Mouse (Mus musculus) heart, embryonic 12.5 days (tissue): ENCODE data around the gene B4galt3. TPM values are rescaled to one million over a fixed set of nuclear protein-coding genes. Genes with fewer than 3 reads are reported as not detected.

Source experiments
- ATAC-seq: fragments of 200-750 bp; cut with Nextera tagmentation; 2 replicates; pipeline ENCODE4 v1.8.0; 2017; ENCODE audit warnings: moderate TSS enrichment, moderate library complexity; ENCODE audit not compliant: insufficient number of reproducible peaks, low FRiP score
- H3K27ac ChIP-seq: fragments of 300-500 bp; sonication (generic); 2 replicates; pipeline ENCODE4 v1.5.1; 2016; ENCODE audit warnings: mild to moderate bottlenecking, moderate library complexity; ENCODE audit not compliant: poor library complexity, severe bottlenecking
- H3K27me3 ChIP-seq: fragments of 300-500 bp; sonication (generic); replicated peaks from 2 replicates; pipeline ENCODE4 v1.6.1; 2016; ENCODE audit warnings: mild to moderate bottlenecking, moderate library complexity
- H3K36me3 ChIP-seq: fragments of 300-500 bp; sonication (generic); 2 replicates; pipeline ENCODE4 v1.6.1; 2016; ENCODE audit warnings: mild to moderate bottlenecking, moderate library complexity
- H3K4me1 ChIP-seq: fragments of 300-500 bp; sonication (generic); replicated peaks from 2 replicates; pipeline ENCODE4 v1.6.1; 2016; ENCODE audit warnings: mild to moderate bottlenecking
- H3K4me2 ChIP-seq: fragments of 300-500 bp; sonication (generic); 2 replicates; pipeline ENCODE4 v1.6.1; 2016; ENCODE audit warnings: mild to moderate bottlenecking, moderate library complexity
- H3K4me3 ChIP-seq: fragments of 300-500 bp; sonication (generic); 2 replicates; pipeline ENCODE4 v1.5.1; 2016; ENCODE audit warnings: mild to moderate bottlenecking
- H3K9ac ChIP-seq: fragments of 300-500 bp; sonication (generic); 2 replicates; pipeline ENCODE4 v1.6.1; 2016; ENCODE audit warnings: mild to moderate bottlenecking, moderate library complexity
- H3K9me3 ChIP-seq: fragments of 300-500 bp; sonication (generic); replicated peaks from 2 replicates; pipeline ENCODE4 v1.6.1; 2016; ENCODE audit warnings: mild to moderate bottlenecking, moderate library complexity
- WGBS: fragments of 180-500 bp; shearing (Covaris S2); methylation state at CpG from one replicate; pipeline ENCODE4 v1.1.7; 2016; 5-methylcytosine and 5-hydroxymethylcytosine counted together
- polyA plus RNA-seq: library from polyadenylated mRNA; unstranded; fragments of >200 nt; fragmentation: Nextera tagmentation; extraction: Ambion mirVana; gene quantifications from 2 replicates; pipeline ENCODE4 v1.2.1, GENCODE M21; 2016

Gene B4galt3
- polyA plus RNA-seq, 1 experiment from 2014 or later = 49.5 TPM

DNA sequence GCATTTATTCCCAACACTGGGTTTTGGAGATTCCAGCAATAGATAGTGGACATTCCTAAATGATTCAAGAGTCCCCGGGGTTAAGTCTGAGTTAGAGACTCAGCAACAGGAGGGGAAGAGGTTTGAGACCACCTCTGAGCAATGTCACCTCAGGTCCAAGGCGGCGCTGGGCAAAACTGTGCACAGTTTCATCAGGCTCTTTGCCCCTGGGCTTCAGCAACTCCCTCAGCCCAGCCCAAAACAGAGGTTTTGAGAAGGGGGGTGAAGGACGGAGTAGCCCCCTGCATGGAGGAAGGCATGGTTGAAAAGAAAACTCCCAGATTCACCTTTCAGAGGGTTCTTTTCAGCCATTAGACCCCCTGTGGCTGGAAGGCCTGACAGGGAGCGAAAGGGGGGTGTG is 9.6 kb downstream of the B4galt3 start:
- H3K27me3 ChIP-seq = no peaks in the 10 kb centered on the region
- H3K4me3 ChIP-seq = peak overlapping the region; percentile 72
- ATAC-seq = no peak
- 56% methylated on average over 5 of the region's 5 CpGs for WGBS
- H3K36me3 ChIP-seq = peaks cover 65% of the 10 kb centered on the region
- H3K4me2 ChIP-seq = peak overlapping the region; percentile 82
- H3K9me3 ChIP-seq = no peaks in the 10 kb centered on the region
- H3K9ac ChIP-seq = peak overlapping the region; percentile 84
- H3K27ac ChIP-seq = no peak overlapping the region
- H3K4me1 ChIP-seq = peaks cover 16% of the 10 kb centered on the region

DNA sequence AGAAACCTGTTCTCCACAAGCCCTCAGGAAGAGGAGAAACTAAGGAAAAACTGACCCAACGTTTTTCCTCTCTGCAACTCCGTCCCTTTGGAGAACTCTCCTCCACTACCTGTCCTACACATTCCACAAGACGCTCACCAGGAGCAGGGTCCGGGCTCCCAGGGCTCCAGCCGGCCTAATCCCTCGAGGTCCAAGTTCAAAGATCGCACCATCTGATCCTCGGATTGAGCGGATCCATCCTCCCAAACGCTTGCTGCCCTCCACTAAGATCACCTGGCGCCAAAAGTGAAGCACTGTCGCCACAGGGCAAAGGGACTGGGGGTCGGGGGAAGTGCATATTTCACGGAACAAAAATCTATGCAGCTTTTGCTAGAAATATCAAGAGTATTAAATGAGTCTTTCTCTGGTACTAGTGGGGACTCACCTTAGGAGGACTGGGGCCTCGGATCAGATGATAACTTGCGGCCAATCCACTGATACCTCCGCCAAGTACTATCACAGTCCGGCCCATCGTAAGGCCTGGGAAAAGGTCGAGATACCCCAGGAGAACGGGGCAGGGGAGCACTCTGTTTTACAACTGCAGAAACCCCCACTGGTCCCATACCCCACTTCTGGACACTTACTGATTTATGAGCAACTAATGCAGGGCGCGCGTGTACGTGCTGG is 10.3 kb downstream of the B4galt3 start:
- Histone ChIP-seq H3K9me3 (no peaks in the 10 kb centered on the region), H3K36me3 (peaks cover 65% of the 10 kb centered on the region), H3K27me3 (no peaks in the 10 kb centered on the region), H3K4me2 (peak overlapping the region; percentile 82), H3K4me1 (peaks cover 16% of the 10 kb centered on the region), H3K4me3 (peak overlapping the region; percentile 72), H3K9ac (peak overlapping the region; percentile 84), H3K27ac (peak overlapping the region; percentile 45)
- 1% methylated on average over 25 of the region's 25 CpGs for WGBS
- peak; percentile 11 for ATAC-seq

DNA sequence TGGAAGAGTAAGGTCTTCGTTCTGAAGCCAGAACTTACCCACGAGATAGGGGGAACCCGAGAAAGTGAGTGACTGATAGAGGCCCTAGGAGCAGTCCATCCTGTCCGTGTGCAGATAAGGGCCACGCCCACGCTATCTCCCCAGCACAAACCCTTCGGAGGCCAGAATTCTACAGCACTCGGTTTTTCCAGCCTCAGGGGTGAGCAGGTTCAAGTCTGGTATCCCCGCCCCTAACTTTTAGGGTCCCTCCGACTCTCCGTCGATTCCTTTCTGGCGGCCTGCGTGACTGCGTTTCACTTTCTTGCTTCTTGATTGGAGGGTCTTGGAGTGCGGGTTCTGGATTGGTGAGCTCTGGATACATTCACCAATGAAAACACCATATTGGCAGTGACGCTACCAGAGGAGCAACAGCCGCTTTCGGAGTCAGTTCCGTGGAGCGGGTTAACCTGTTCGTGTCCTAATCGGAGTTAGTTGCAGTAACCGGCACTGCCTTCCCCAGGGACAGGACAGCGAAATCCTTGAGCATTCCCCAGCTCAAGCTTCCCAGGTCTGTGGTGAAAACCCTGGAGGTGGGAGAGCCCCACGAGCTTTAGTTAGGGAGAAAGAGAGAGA is 10.9 kb downstream of the B4galt3 start, which contains the start of gene Ppox:
Ppox (minus strand) TSS at position 271 of the 612 bp plus-strand sequence.
- Histone ChIP-seq H3K27ac (peak within 1 kb of the TSS; percentile 90), H3K4me2 (peak within 1 kb of the TSS; percentile 82), H3K9ac (peak within 1 kb of the TSS; percentile 85), H3K27me3 (no peaks in the 10 kb centered on the region), H3K9me3 (no peaks in the 10 kb centered on the region), H3K4me3 (peak within 1 kb of the TSS; percentile 72), H3K36me3 (peaks cover 65% of the 10 kb centered on the region), H3K4me1 (peaks cover 16% of the 10 kb centered on the region)
- ATAC-seq = peak; percentile 95
- 0% methylated on average over 26 of the region's 26 CpGs for WGBS

DNA sequence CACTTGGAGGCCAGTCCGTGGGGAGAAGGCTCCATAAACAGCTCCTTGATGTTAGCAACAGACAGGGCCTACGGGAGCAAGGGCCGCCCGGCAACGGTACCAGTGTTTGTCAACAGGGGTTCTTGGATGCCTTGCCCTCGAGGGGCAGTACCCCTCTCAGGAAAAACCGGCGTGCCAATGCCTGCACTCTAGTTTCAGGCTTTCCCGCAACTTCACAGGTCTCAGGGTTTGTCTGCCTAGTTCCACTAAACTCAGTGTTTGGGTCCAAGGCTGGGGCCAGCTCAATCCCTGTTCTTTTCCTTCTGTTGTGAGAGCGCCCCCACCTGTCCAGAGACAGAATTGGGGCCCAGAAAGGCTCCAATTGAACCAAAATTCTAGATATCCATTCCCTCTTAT is 11.4 kb downstream of the B4galt3 start:
- peak; percentile 66 for ATAC-seq
- 0% methylated on average over 10 of the region's 10 CpGs for WGBS
- Histone ChIP-seq H3K27me3 (no peaks in the 10 kb centered on the region), H3K36me3 (peaks cover 64% of the 10 kb centered on the region), H3K9me3 (no peaks in the 10 kb centered on the region), H3K9ac (peak overlapping the region; percentile 85), H3K4me3 (peak overlapping the region; percentile 72), H3K4me2 (peak overlapping the region; percentile 82), H3K27ac (peak overlapping the region; percentile 90), H3K4me1 (peaks cover 21% of the 10 kb centered on the region)

DNA sequence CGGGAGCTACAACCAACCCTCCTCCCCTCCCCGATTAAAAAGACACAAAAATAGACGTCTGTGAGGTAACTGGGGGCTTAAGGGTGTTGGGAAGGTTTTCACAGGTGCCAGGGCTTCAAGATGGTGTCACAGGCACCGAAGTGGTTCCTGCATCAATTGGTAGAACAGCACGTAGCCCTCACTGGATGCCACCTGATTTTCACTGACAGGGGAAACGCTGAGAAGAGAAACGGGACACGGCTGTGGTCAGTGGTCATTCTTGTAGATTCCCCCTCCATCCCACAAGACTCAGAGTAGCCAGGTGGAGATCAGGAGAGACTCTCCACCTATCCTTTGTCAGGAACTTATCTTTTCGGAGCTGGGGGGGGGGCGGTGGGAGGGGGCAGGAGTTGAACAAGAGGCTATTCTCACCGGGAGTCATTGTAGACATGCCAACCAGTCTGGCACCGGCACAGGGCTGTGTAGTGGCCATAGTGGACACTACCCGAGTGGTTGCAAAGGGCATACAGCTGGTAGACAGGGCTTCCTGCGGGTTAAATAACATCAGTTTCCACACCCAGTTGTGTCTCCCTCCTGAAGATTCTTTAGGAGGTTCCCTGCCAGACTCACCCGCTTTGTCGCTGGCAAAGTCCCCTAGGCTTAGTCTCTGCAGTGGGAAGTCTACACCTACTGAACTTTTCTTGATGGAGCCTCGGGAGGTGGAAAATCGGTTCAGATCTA is 12.1 kb downstream of the B4galt3 start:
- 73% methylated on average over 18 of the region's 18 CpGs for WGBS
- no peak for ATAC-seq
- peak overlapping the region; percentile 90; the same call in 1 of the 2 replicates for H3K27ac ChIP-seq
- H3K36me3 ChIP-seq = peaks cover 60% of the 10 kb centered on the region
- peaks cover 28% of the 10 kb centered on the region for H3K4me1 ChIP-seq
- peak overlapping the region; percentile 82 for H3K4me2 ChIP-seq
- peak overlapping the region; percentile 30 for H3K9ac ChIP-seq
- H3K27me3 ChIP-seq = no peaks in the 10 kb centered on the region
- peak overlapping the region; percentile 72 for H3K4me3 ChIP-seq
- no peaks in the 10 kb centered on the region for H3K9me3 ChIP-seq

DNA sequence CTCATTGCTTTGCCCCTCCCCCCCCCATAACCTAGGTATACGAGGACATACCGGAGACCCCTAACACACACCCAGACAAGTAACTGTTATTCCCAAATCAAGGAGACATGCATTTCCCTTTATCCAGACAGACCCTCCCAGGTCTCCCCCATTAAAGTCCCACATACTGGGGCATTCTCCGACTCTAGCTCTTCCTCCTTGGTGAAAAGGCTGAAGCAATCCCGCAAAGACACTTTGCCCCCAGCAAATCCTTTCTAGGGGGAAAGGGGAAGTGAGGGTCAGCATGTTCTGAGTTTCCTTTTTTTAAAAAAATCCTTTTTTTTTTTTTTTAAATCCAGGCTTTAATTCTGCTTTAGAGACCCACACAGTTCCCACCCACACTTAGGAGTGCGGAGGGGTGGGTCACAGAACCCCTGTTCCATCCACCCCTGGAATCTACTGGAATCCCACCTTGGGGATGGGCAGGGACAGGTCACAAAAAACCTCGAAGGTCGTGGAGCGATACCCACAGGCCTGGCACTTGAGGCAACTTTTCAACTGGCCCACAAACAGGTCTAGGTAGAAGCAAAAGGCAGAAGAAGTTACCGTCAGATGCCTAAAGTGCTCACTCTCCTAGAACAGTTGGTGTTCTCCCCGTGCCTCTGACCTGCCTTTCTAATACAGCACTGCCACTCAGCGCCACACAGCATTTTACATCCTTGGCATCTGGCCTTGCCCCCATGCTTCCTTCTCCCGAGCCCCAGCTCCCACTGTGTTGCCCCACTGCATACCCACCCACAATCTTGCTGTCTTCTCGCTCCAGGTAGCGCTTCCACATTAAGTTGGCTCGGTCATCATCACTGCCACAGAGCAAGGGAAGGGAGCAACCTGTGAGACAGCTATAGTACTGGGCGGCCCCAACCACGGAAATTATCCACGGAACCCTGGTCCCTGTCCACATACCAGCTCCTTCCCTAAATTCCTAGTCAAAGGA is 13.3 kb downstream of the B4galt3 start:
- Histone ChIP-seq H3K27me3 (no peaks in the 10 kb centered on the region), H3K9ac (no peak overlapping the region), H3K9me3 (no peaks in the 10 kb centered on the region), H3K4me3 (no peak overlapping the region), H3K36me3 (peaks cover 52% of the 10 kb centered on the region), H3K4me1 (peaks cover 32% of the 10 kb centered on the region), H3K27ac (no peak overlapping the region), H3K4me2 (no peak overlapping the region)
- 91% methylated on average over 18 of the region's 18 CpGs for WGBS
- no peak for ATAC-seq

DNA sequence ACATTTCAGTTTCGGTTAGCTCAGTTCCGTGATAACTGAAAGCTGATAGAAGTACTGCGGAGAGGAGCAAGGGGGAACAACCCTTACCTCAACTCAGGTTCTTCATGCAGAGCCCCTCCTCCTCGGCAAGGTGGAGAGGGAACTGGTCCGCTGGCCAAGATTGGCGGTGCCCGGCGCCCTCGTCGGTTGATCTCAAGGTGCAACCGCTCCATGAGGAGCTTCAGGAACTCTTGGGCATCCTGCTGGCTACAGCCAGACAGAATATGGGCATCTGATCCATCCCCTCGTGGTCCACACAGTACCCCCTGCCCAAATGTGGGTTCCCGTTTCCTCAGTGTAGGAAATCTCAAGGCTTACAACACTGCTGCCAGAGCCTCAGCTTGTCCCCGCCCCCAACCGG is 14.4 kb downstream of the B4galt3 start:
- Histone ChIP-seq H3K27me3 (no peaks in the 10 kb centered on the region), H3K4me3 (no peak overlapping the region), H3K4me1 (peaks cover 32% of the 10 kb centered on the region), H3K9me3 (no peaks in the 10 kb centered on the region), H3K27ac (no peak overlapping the region), H3K36me3 (peaks cover 55% of the 10 kb centered on the region), H3K9ac (no peak overlapping the region), H3K4me2 (no peak overlapping the region)
- ATAC-seq = no peak
- WGBS = 88% methylated on average over 15 of the region's 15 CpGs

DNA sequence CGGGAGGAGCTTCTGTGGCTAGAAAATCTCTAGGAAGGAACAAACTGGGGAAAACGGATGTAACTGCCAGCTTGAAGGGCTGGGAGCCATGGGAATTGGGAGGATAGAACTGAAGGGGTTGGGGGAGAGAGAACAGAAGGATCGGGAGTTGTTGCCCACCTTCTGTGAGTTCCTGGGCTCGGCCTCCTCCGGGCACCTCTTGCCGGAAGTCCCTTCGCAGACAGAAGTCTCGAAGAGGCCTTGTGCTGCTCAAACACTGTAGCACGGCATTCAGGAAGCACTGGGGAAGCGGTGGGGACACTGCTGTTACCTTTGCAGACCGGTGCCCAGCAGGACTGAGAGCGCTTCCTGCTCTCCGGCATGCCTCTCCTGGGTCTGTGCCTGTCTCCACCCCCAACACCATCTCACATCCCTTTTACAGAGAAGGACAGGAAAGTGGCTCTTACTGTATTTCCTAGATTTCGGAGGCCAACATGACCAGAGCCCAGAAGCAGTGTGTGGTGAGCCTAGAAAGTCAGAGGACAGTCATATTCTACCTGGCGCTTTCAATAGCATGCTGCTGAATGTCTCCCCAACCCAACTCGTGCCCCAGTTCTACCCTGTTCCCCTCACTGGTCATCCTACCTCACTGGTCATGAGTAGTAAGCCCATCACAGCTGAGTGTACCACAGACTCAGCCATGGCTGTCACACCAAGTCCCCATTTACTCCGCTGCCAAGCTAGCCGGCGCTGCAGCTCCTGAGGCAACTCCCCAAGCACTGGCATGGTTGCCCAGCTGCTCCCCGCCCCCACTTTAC is 15.2 kb downstream of the B4galt3 start:
- Histone ChIP-seq H3K4me3 (no peak overlapping the region), H3K4me2 (no peak overlapping the region), H3K27ac (no peak overlapping the region), H3K27me3 (no peaks in the 10 kb centered on the region), H3K36me3 (peaks cover 62% of the 10 kb centered on the region), H3K9ac (peak overlapping the region; percentile 39; the same call in 1 of the 2 replicates), H3K9me3 (no peaks in the 10 kb centered on the region), H3K4me1 (peaks cover 24% of the 10 kb centered on the region)
- 87% methylated on average over 20 of the region's 20 CpGs for WGBS
- ATAC-seq = no peak

DNA sequence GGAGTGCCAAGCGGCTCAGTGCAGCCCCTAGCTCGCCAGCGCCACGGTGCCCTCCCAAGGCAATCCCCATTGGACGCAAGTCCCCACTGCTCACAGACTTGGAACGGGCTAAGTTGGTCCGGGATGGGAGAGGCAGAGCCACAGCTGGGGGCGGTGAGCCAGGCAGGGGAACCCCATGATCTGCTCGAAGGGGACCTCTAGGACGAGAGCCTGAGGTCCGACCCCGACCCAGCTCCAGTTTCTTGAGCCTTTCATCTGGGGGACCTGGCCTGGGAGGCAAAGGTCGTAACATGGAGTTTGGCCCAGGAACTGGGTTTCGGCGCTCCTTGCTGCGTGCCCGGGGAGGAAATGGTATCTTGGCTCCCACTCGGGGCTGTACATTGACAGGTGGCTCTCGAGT is 16.4 kb downstream of the B4galt3 start:
- H3K4me1 ChIP-seq = peaks cover 22% of the 10 kb centered on the region
- no peaks in the 10 kb centered on the region for H3K9me3 ChIP-seq
- H3K36me3 ChIP-seq = peaks cover 62% of the 10 kb centered on the region
- 0 out of 2 replicates have a peak overlapping the region, but pooled peaks have one; percentile 32 for H3K9ac ChIP-seq
- ATAC-seq = no peak
- no peaks in the 10 kb centered on the region for H3K27me3 ChIP-seq
- no peak overlapping the region for H3K27ac ChIP-seq
- H3K4me3 ChIP-seq = peak overlapping the region; percentile 73
- 92% methylated on average over 19 of the region's 19 CpGs for WGBS
- H3K4me2 ChIP-seq = peak overlapping the region; percentile 80
